Mouse (Mus musculus) myocyte (in vitro differentiated cells): ENCODE data around the gene Socs5. TPM values are rescaled to one million over a fixed set of nuclear protein-coding genes. Genes with fewer than 3 reads are reported as not detected.

ENCODE experiments used
- H3K27me3 ChIP-seq: one replicate; pipeline ENCODE4 v1.6.1; 2011; ENCODE audit not compliant: control insufficient read depth, insufficient read depth, insufficient read length
- H3K36me3 ChIP-seq: one replicate; pipeline ENCODE4 v1.6.1; 2011; ENCODE audit not compliant: control insufficient read depth, insufficient read depth
- H3K4me2 ChIP-seq: one replicate; pipeline ENCODE4 v1.6.1; 2011; ENCODE audit warnings: low read depth, control low read depth
- H3K4me3 ChIP-seq: one replicate; pipeline ENCODE4 v1.5.1; 2011; ENCODE audit warnings: mild to moderate bottlenecking, control low read depth, moderate library complexity
- H3K79me2 ChIP-seq: one replicate; pipeline ENCODE4 v1.6.1; 2011; ENCODE audit not compliant: control insufficient read depth, insufficient read depth
- H3ac ChIP-seq: one replicate; pipeline ENCODE4 v1.6.1; 2011; ENCODE audit not compliant: control insufficient read depth, insufficient read length
- CEBPB ChIP-seq: IDR thresholded peaks from 2 replicates; pipeline ENCODE4 v1.6.1; 2011; ENCODE audit warnings: mild to moderate bottlenecking, moderate library complexity; ENCODE audit not compliant: poor library complexity, insufficient read depth, severe bottlenecking
- E2F4 ChIP-seq: IDR thresholded peaks from one replicate; pipeline ENCODE4 v1.6.1; 2011; ENCODE audit warnings: mild to moderate bottlenecking, control low read depth, moderate library complexity; ENCODE audit not compliant: insufficient read depth
- MAX ChIP-seq: IDR thresholded peaks from one replicate; pipeline ENCODE4 v1.6.1; 2011; ENCODE audit warnings: low read depth, mild to moderate bottlenecking, control low read depth
- MYOD1 ChIP-seq, 3 experiments: IDR thresholded peaks; one replicate each; pipeline ENCODE4 v1.6.1; 2011; ENCODE audit warnings: control low read depth in 2 of 3, low read depth in 2 of 3, mild to moderate bottlenecking in 2 of 3, moderate library complexity in 1 of 3; ENCODE audit not compliant: insufficient read length in 2 of 3, control insufficient read depth in 1 of 3
- MYOG ChIP-seq, 3 experiments: IDR thresholded peaks; one replicate each; pipeline ENCODE4 v1.6.1; 2011; ENCODE audit warnings: control low read depth in 2 of 3, low read depth in 2 of 3, mild to moderate bottlenecking in 2 of 3; ENCODE audit not compliant: insufficient read length in 2 of 3, control insufficient read depth in 1 of 3, insufficient read depth in 1 of 3
- POLR2A ChIP-seq: IDR thresholded peaks from one replicate; pipeline ENCODE4 v1.6.1; 2011; ENCODE audit warnings: low read depth, mild to moderate bottlenecking, control low read depth, moderate library complexity; ENCODE audit not compliant: insufficient read length
- POLR2AphosphoS2 ChIP-seq: IDR thresholded peaks from one replicate; pipeline ENCODE4 v1.6.1; 2011; ENCODE audit warnings: low read depth, control low read depth; ENCODE audit not compliant: insufficient read length
- REST ChIP-seq: IDR thresholded peaks from one replicate; pipeline ENCODE4 v1.6.1; 2011; ENCODE audit warnings: mild to moderate bottlenecking, control low read depth, moderate library complexity; ENCODE audit not compliant: insufficient read depth, insufficient read length
- SRF ChIP-seq: IDR thresholded peaks from one replicate; pipeline ENCODE4 v1.6.1; 2011; ENCODE audit warnings: low read depth; ENCODE audit not compliant: control insufficient read depth, insufficient read length
- TCF12 ChIP-seq: IDR thresholded peaks from one replicate; pipeline ENCODE4 v1.6.1; 2011; ENCODE audit warnings: mild to moderate bottlenecking, control low read depth; ENCODE audit not compliant: poor library complexity, insufficient read depth, severe bottlenecking
- TCF3 ChIP-seq: IDR thresholded peaks from one replicate; pipeline ENCODE4 v1.6.1; 2011; ENCODE audit warnings: low read depth, control low read depth; ENCODE audit not compliant: insufficient read length
- USF1 ChIP-seq: IDR thresholded peaks from one replicate; pipeline ENCODE4 v1.6.1; 2011; ENCODE audit warnings: low read depth, mild to moderate bottlenecking, control low read depth, moderate library complexity
- polyA plus RNA-seq: library from polyadenylated mRNA; unstranded; fragments of >200 nt; fragmentation: generic; extraction: Trizol; gene quantifications from one replicate; pipeline ENCODE4 v1.2.1, GENCODE M21; 2012; ENCODE audit warnings: missing spikeins

Gene Socs5
- polyA plus RNA-seq, 1 experiment = 14.0 TPM

- Histone ChIP-seq H3K4me2 (no peak overlapping the region), H3K27me3 (no peaks in the 10 kb centered on the region)
- no peak for TF ChIP-seq POLR2AphosphoS2
- no peak for TF ChIP-seq MAX
Measured at GRCm38 (mm10) chr17:87083671-87084070, 23.8 kb upstream of the Socs5 start.

DNA sequence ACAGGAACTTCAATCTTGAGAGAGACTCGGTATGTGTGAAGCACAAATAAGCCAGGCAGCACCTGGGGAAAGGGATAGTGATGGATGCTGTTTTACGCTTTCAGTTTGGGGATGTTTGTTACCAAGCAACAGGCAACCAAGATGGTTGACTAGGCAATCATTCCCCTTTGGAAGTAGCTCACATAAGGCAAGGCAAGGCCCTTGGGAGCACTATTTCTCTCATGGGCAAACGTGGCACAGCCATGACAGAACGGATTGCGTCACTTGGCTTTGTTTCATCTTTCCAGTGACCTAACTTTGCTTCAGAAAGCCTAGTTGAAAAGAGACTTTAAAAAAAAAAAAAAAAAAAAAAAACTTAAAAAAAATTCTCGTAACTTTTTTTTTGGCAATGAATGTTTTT, 21.8 kb upstream of the Socs5 start:
- H3K27me3 ChIP-seq = no peaks in the 10 kb centered on the region
- H3K36me3 ChIP-seq = no peaks in the 10 kb centered on the region
- no peak overlapping the region for H3ac ChIP-seq
- H3K4me2 ChIP-seq = no peak overlapping the region
- H3K79me2 ChIP-seq = no peaks in the 10 kb centered on the region
- TF ChIP-seq CEBPB (no peak), TCF3 (no peak), REST (no peak)
- no peak overlapping the region for H3K4me3 ChIP-seq

More at GRCm38 (mm10) chr17:87083671-87084070, 23.8 kb upstream of the Socs5 start:
- no peaks in the 10 kb centered on the region for H3K79me2 ChIP-seq
- H3K36me3 ChIP-seq = no peaks in the 10 kb centered on the region
- no peak overlapping the region for H3K4me3 ChIP-seq
- H3ac ChIP-seq = no peak overlapping the region

- H3K36me3 ChIP-seq = no peaks in the 10 kb centered on the region
Measured at GRCm38 (mm10) chr17:87089296-87089695, 18.2 kb upstream of the Socs5 start.

DNA sequence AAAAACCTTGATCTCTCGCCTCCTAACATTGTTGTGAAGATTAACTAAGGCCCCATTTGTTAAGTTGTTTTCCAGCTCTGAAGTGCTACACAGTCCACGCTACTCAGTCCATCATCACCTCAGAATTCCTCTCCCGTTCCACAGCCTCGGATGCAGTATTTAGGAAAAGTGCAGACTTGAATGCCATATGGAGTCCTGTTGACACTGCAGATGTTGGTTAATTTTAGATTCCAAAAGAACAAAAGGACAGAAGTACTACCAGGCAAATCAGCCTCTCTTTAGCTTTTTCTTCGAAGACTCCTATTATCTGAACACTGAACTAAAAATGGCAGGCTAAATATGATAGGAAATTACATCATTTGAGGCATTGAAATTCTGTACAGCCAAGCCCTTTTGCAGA, 14.4 kb upstream of the Socs5 start:
- no peaks in the 10 kb centered on the region for H3K36me3 ChIP-seq
- H3ac ChIP-seq = no peak overlapping the region
- H3K27me3 ChIP-seq = no peaks in the 10 kb centered on the region
- no peak overlapping the region for H3K4me3 ChIP-seq
- no peak for TF ChIP-seq MYOG (IDR thresholded peaks at IDR 0.05; ENCODE audit: control insufficient read depth in 1 of 3, insufficient read depth in 1 of 3, insufficient read length in 2 of 3, low read depth in 2 of 3)
- TF ChIP-seq E2F4 = no peak
- TF ChIP-seq POLR2A = no peak
- no peak for TF ChIP-seq MYOD1 (IDR thresholded peaks at IDR 0.05; ENCODE audit: control insufficient read depth in 1 of 3, insufficient read length in 2 of 3, low read depth in 2 of 3)
- no peak for TF ChIP-seq SRF
- TF ChIP-seq USF1 = no peak
- H3K4me2 ChIP-seq = no peak overlapping the region
- H3K79me2 ChIP-seq = no peaks in the 10 kb centered on the region

More at GRCm38 (mm10) chr17:87089296-87089695, 18.2 kb upstream of the Socs5 start:
- Histone ChIP-seq H3K4me2 (no peak overlapping the region), H3ac (no peak overlapping the region), H3K79me2 (no peaks in the 10 kb centered on the region), H3K27me3 (no peaks in the 10 kb centered on the region), H3K4me3 (no peak overlapping the region)
- TF ChIP-seq POLR2A = no peak
- no peak for TF ChIP-seq MAX
- TF ChIP-seq POLR2AphosphoS2 = no peak
- TF ChIP-seq REST = no peak
- TF ChIP-seq USF1 = no peak
- TF ChIP-seq TCF12 = no peak
- no peak for TF ChIP-seq CEBPB
- no peak for TF ChIP-seq TCF3
- TF ChIP-seq SRF = no peak

DNA sequence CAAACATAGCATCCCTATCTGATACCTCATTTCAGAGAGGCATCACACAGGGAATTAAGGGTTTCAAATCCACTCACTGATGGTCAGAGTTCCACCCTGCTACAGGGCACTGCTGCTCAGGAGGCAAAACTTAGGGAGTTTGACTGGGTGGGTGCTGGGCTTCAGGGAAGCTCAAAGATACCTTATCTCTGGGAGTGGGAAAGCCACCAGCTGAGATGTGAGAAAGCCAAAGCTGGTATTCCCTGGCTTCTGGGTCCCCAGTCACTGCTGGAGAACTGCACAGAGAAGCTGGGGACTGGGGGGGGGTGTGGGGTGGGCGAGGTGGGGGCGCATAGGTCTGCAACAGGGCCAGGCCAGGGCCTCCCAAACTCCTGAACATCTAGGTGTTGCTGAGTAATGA, 10.5 kb upstream of the Socs5 start:
- Histone ChIP-seq H3K36me3 (no peaks in the 10 kb centered on the region), H3K79me2 (no peaks in the 10 kb centered on the region), H3K4me3 (no peak overlapping the region), H3K27me3 (no peaks in the 10 kb centered on the region), H3ac (no peak overlapping the region), H3K4me2 (no peak overlapping the region)
- no peak for TF ChIP-seq POLR2AphosphoS2
- no peak for TF ChIP-seq TCF3
- TF ChIP-seq MYOD1 (IDR thresholded peaks at IDR 0.05; ENCODE audit: control insufficient read depth in 1 of 3, insufficient read length in 2 of 3, low read depth in 2 of 3) = no peak
- no peak for TF ChIP-seq SRF
- no peak for TF ChIP-seq TCF12
- TF ChIP-seq USF1 = no peak
- TF ChIP-seq POLR2A = no peak
- no peak for TF ChIP-seq CEBPB
- no peak for TF ChIP-seq MAX
- TF ChIP-seq REST = no peak
- no peak for TF ChIP-seq MYOG (IDR thresholded peaks at IDR 0.05; ENCODE audit: control insufficient read depth in 1 of 3, insufficient read depth in 1 of 3, insufficient read length in 2 of 3, low read depth in 2 of 3)
- TF ChIP-seq E2F4 = no peak

DNA sequence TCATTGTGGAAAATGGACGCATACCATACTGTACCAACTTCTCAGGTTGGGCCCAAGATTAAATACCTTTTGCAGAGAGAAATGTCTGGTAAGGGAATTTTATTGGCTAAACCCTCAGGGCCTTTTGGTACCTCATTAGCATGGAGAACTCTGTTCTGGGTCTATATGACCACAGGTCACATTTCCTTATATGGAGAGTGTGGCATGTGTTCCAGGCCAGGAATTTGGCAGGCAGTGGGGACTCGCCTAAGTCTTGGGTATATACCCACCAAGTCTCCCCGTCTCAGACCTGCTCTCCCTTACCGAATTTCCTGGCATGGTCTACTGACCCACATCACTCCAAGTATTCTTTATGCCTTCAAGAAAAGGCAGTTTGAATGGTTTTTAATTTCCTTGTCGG, 9.9 kb upstream of the Socs5 start:
- TF ChIP-seq TCF12 = no peak
- TF ChIP-seq E2F4 = no peak
- TF ChIP-seq USF1 = no peak
- TF ChIP-seq POLR2AphosphoS2 = no peak
- no peak for TF ChIP-seq MYOD1 (IDR thresholded peaks at IDR 0.05; ENCODE audit: control insufficient read depth in 1 of 3, insufficient read length in 2 of 3, low read depth in 2 of 3)
- TF ChIP-seq REST = no peak
- no peak for TF ChIP-seq TCF3
- TF ChIP-seq SRF = no peak
- H3K4me2 ChIP-seq = no peak overlapping the region
- no peak overlapping the region for H3ac ChIP-seq
- no peaks in the 10 kb centered on the region for H3K27me3 ChIP-seq
- no peaks in the 10 kb centered on the region for H3K36me3 ChIP-seq
- no peak overlapping the region for H3K4me3 ChIP-seq
- no peaks in the 10 kb centered on the region for H3K79me2 ChIP-seq
